Mouse (Mus musculus) megakaryocyte-erythroid progenitor cell, adult 5-6 weeks (primary cell): Measurements from ENCODE around the gene Coro2b. TPM values are rescaled to one million over a fixed set of nuclear protein-coding genes. Genes with fewer than 3 reads are reported as not detected.
"Not testable (repeated sequence)": the region's sequence is repeated elsewhere in the genome, so short reads cannot be mapped to it uniquely, and the experiment has no call there.

Experiments
- ATAC-seq: replicated peaks from 2 replicates; pipeline ENCODE4 v1.8.0; 2016; ENCODE audit warnings: mild to moderate bottlenecking, inconsistent platforms; ENCODE audit not compliant: severe bottlenecking, poor library complexity, low FRiP score, low TSS enrichment
- total RNA-seq, 2 experiments: library from RNA; stranded (forward) in 1 of 2; stranded (reverse) in 1 of 2; fragments of 200-1000, 215-1000 nt in 1 of 2; fragments of >200 nt in 1 of 2; fragmentation: Nextera tagmentation in 1 of 2; gene quantifications; 2 replicates each; pipeline ENCODE4 v1.2.3; 2014 to 2017

Gene Coro2b
- total RNA-seq, 2 experiments from 2014 or later, result 1.2 TPM; not detected in 1

DNA sequence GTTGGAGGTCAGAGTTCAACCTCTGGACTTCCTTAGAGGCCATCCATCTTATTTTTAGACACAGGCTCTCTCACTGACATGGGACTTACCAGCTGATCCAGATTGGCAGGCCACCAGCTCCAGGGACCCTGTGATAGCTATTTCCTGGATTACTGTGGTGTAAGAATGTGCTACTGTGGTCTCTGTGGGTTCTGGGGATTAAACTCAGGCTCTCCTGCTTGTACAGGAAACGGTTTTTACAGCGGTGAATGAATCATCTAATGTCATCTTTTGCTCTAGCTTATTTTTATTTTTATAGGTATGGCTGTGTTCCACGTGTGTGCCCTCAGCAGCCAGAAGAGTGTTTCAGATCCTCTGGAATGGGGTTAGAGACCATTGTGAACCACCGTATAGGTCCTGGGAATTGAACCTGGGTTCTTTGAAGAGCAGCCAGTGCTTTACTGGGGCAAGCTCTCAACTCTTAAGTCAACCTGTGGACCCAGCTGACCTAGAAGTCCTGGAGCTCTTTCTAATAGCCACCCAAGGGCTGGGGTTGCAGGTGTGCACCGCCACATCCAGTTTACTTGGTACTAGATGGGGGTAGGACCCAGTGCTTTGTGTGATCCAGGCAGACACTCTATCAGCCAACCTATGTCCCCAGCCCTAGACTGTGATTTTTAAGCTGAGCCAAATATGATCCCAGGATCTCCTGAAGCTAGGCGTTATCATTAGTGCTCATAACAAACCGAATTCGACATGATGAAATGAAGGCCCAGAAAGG is 81.5 kb downstream of the Coro2b start:
- no peak for ATAC-seq

DNA sequence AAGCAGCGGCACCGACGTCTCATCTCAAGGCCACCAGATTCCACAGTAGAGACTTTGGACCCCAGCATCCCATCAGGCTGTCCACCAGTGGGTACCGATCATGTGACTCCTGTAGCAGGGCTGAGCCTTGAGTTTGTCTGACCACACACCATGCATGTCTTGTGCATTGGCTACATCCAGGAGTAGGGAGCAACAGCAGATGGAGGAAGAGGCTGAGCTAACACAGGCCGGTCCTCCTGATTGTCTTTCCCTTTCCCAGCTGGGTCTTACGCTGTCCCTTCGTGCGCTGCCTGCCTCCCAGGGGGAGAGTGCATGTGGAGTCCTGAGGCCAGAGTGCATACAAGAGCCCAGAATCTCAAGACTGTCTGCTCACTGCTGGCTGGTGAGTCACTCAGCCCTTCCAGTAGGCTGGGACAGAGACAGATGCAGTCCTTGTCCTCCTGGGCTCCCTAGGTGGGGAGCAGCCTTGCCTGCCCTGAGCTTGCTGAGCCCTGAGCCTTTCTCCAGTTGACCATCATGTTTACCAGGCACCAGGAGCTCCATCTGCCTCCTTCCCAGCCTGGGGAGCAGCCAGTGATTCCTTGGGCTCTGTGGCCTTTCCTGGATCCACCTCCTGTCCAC is 84.4 kb downstream of the Coro2b start:
- no peak; the same call in 1 of the 2 replicates for ATAC-seq

DNA sequence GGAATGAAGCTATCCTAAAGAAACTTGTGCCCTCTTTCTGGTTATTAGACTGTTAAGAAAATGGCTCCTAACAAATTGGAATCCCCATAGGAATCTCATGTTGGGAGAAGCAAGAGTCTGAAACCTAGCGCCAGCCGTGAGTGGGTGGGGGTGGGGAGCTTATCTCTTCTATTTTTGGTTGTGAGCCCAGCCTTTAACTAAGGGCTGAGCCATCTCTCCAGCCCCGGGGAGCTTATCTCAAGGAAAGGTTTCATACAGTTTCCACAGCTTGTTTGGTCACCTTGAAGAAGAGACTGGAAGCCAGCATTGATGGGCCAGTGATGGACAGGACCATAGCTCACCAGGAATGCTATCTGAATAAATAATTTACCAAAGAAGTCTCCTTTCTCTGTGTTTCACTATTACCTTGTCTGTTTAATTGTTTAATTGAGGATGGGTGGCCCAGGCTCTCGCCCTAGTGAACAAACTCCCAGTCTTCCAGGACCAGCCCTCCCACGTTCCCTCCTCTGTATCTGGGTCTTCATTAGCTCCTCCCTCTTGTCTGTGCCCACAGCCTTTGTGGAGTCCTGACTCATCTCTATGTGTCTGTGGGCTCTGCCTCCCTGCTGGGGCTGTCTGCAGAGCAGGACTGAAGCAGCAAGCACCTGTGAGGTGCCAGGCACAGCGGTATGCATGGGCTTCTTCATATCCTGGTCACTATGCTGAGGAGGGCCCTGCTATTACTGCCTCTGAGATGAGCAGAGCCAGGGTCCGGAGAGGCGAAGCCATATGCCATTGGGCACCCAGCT is 85.1 kb downstream of the Coro2b start:
- peak; percentile 76 for ATAC-seq

DNA sequence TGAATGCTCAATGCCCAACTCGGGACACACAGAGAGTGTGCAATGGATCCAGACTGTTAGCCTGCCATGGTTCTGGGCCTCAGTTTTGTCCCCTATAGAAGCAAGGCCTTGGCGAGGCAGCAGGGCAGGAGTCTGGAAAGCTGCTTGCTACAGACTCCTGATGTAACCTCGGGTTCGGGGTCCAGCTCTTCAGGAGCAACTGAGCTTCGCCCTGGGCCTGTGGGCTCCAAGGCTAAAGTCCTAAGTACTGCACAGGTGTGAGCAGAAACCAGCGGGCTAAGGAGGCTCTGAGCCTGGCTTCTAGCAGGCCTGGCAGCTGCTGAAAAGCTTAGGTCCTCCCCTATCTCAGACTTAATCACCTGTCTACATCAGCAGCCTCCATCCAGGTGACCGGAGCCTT is 86.0 kb downstream of the Coro2b start:
- ATAC-seq, result no peak

DNA sequence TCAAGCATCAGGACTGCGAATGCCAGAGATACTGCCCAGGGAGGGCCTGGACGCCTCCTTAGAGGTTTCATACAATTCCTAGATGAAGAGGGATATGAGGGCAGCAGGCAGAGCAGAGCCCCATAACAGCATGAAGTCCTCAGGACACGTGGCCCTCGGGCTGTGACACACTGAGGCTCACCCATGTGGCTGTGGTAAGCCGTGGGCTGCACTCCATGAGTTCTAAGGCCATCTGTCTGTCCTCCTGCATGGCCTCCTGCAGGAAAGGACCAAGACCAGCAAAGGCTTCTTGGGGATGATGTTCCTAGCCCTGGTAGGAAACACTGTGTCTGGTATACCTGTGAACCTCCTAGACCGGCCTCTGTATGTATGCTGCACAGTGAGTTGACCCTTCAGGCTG is 86.5 kb downstream of the Coro2b start:
- ATAC-seq, result no peak

DNA sequence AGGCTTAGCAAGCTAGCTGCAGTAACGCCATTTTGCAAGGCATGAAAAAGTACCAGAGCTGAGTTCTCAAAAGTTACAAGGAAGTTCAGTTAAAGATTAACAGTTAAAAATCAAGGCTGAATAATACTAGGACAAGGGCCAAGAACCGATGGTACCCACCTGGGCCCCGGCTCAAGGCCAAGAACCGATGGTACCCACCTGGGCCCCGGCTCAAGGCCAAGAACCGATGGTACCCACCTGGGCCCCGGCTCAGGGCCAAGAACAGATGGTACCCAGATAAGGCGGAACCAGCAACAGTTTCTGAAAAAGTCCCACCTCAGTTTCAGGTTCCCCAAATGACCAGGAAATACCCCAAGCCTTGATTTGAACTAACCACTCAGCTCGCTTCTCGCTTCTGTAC is 89.5 kb downstream of the Coro2b start:
- not testable (repeated sequence) for ATAC-seq

DNA sequence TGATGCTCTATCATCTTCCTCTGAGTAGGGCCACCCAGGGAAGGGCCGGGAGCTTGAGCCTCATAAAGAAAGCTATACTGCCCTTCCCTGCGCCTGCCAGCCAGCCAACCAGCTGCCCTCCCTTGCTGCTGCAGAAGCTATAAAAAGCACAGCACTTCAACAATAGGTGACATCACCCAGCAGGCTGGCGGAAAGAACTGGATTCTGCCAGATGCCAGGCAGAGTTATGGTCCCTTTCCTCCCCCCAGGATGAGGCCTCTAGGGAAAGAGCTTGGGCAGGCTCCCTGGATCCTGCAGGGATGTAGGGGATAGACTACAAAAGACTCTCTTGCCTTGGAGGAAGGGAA is 98.1 kb downstream of the Coro2b start:
- ATAC-seq, result no peak

DNA sequence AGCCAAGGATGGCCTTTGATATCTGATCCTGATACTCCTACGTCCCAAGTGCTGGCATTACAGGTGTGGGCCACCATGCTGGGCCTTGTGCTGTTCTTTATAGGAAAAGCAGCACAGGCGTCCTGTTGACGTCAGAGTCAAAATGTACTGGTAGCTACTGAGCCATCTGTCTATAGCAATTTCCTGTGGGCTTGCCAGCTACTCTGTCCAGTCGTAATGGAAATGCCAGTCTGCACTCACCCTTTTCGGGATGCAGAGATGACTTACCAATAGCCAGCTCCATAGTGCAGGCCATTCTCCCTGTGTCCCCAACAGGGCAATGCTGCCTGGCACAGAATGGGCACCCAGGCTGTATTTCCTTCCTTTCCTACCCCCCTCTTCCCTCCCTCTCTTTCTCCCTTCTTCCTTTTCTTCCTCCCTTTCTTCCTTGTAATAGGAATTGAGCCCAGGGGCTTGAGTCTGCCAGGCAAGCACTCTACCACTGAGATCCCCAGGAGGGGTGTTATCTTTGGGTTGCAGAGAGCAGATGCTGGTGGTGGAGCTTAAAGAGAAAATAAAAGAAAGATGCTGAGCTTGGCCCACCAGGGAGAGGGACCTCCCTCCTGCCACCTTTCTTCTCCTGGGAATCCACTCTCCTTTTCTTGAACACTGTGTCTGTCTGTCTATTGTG is 98.6 kb downstream of the Coro2b start:
- no peak for ATAC-seq

DNA sequence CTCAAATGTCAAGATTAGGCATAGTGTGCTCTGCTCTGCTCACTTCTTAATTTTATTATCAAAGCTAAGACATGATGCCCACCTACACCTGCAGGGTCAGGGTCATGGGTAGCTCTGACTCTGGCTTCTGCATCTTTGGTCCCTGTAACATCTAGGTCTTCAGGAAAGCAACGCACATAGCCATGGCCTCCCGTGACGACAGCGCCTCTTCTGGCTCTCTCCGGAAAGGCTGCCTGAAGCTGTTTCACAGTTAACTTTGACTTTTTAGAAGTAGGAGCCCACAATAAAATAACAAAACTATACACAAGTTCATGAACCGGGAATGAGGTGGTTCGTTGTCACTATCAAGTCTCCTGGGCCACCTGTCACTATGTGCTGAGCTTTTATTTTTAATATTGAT is 99.4 kb downstream of the Coro2b start:
- no peak for ATAC-seq

DNA sequence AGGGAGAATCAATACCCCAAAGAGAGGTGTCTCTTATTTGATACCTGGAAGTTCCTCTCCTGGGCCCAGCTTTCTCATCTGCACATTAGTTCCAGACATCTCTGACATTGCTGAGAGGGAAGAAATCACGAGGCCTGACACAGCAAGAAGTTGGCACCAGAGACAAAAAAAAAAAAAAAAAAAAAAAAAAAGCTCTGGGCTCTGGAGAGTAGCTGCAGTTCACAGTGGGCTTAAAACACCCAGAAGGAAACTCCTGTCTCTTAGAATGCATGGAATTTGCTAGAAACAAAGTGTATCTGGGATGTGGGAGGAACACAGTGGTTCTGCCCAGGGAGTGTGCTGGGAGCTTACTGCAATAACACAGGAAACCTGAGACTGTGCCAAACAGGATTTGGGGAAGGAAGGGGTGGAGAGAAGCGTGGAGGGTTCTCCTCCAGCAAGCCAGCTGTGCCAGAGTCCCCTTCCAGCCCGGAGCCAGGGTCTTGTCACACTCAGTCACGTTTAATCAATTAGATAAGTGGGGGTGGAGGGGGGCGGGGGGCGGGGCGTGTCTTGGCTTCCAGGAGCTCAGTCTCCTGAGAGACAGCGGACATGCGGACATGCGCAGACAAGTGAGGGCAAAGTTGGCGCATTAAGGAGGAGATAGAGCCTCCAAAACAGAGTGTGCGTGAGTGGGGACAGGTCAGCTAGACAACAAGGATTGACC is 101.1 kb downstream of the Coro2b start:
- peak; percentile 50; the same call in 1 of the 2 replicates for ATAC-seq

DNA sequence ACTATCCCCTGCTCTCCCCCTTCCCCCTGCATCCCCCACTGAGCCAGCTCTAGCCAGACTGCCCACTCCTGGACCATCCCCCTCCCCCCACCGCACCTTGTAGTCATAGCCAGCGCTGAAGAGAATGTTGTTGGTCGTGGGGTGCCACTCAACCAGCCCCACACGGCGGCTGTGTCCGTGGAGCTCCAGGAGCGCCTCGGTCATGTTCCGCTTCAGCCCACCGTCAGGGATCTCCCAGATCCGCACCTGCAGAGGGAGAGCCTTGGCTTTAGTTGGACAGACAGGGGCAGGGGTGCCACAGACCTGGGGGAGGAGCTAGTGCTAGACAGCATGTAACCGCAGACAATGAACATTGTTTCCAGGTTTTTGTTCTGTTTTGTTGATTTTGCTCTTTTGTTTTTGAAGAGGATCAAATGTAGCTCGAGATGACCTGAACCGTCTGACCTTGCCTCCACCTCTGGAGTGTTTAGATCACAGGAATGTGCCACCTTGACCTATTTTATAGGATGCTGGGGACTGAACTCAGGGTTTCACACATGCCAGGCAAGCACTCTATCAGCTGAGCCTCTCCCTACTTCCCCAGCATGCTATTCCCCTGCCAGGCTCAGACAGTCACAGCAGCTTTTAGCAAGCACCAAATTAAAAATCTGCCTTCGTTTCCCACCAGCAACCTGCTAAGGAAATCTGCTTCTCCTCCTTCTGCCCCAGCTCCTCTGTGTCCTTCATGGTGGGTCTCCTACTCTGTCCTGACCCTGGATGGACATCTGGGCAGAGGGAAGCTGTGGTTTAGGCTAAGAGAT is 104.4 kb downstream of the Coro2b start:
- no peak for ATAC-seq

DNA sequence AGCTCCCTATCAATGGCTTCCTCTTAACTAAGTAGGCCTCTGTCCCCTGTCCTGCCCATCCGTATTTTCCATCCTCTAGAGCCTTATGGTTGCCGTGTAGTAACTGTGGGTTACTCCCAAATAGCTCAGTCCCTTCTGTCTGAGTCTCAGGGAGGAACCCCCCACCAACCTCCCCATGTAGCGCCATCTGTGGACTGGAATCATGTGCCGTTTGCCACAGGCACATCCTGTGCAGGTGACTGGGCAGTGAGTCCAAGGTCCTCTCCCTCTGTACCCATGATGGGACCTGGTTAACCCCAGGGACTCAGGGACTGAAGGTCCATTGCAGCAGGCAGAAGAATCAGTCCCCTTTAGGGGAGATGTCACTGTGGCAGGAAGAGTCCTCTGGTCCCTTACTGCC is 106.1 kb downstream of the Coro2b start:
- no peak for ATAC-seq

DNA sequence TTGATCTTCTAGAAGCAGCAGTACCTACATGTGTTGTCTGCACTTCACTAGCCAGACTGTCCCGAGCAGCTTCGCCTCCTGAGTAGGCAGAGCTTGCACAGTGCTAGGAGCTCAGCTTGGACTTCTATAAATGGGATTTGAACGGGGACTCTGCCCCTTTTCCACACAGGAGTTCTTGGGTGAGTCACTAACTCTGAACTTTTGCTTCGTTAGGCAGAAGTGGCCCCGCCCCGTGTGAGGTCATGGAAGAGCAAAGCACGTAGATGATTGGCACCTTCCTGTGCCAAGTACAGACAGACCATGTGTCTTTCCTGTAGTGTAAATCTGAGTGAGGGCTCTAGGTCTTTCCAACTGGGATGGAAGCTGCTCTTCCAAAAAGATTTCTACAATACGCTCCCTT is 109.8 kb downstream of the Coro2b start:
- ATAC-seq, result no peak

DNA sequence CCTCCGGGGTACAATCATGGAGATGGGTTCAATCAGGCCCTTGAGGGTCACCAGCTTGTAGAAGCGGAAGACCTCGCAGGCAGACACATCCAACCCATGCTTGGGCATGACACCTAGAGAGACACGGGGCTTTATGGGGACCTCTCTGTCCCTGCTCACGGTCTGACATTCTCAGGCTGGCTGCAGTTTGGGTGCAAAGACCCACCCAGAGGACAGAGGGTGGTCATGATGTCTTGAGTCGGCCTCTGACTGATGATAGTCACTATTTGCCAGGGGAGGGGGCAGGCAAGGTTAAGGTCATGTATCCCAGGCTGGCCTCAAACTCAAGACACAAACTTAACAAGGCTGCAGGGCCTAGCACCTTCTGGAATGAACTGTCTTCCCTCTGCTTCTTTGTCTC is 110.3 kb downstream of the Coro2b start:
- no peak for ATAC-seq

DNA sequence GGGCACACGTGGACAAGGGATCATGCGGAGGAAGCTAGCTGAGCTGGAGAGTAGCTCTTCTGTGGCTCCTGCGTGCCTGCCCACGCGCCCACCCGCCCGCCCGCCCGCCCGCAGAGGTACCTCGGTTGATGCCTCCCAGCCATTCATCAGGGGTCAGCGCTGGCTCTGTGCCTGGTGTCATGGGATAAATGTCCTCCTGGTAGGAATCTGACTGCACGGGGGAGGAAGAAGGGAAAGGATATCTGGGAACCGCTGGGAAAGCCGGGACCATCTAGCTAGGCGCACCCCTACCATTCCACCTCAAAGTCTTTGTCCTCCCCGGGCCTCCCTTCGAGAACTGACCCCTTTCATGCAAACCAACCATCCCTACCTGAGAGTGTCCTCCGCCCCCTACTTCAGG is 110.8 kb downstream of the Coro2b start:
- no peak for ATAC-seq

DNA sequence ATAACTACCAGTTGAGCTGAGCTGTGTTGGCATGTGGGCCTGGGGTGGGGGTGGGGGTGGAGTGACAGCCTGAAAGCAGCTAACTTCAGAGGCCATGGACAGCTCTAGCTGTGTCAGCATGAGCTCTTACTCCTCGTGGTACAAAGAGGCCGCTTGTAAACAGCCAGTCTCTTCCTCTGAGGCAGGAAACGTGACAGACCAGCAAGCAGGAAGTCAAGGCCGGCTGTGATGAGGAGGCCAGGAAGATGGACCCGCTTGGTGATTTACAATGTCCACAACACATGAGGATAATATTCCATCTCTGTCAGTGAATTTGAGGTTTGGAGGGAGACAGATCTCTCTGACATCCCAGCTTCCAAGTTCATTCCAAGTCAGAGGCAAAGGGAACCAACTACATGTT is 111.6 kb downstream of the Coro2b start:
- ATAC-seq, result no peak

DNA sequence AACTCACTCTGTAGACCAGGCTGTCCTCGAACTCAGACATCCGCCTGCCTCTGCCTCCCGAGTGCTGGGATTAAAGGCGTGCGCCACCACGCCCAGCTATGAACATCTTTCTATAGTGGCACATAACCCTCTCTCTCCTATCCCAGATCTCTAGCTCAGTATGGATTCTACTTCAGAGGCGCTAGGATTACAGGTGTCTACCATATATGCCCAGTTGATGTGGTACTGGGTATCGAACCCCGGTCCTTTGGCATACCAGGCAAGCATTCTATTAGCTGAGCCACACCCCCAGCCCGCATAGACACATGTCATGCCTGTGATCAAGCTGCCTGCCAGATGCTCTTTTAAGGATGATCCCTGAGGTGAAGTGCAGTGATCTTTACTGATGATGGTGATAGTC is 113.0 kb downstream of the Coro2b start:
- no peak for ATAC-seq

DNA sequence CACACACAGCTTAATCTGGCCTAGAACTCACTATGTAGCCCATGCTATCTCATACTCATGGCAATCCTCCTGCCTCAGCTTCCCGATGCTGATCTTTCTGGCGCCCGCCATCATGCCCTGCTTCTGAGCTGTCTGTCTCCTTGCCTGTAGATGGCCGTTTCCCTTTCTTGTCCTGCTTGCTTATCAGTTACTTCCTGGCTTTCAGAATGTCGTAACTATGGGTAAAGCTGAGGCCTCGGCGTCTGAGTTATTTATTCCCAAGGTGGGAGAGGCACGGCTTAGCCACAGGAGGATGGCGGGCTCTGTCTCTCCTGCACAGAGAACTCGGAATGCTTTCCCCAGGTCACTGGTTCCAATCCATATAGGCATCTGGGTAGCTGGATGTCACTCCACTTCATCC is 113.9 kb downstream of the Coro2b start:
- ATAC-seq, result no peak

DNA sequence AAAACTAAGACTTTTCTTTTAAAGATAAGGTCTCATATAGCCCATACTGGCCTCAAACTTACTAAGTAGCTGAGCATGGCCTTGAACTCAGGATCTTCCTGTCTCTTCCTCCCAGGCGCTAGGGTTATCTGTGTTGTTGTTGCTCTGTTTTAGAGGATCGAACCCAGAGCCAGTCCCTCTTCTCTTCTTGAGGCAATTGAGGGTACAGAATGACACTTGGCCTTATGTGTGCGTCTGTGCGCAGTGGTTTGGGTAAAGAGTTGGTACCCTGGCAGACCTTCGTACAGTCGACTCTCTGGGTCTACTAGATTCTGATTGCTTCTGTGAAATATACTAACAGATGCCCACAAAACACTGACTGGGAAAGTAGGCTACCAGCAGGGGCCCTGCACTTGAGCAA is 114.9 kb downstream of the Coro2b start:
- no peak for ATAC-seq
